Mouse (Mus musculus) erythroblast, embryonic 14.5 days (primary cell): ENCODE results near the gene Cep170b.

ENCODE experiments used
- GATA1 ChIP-seq: IDR thresholded peaks from 2 replicates; pipeline ENCODE4 v1.6.1; 2012; ENCODE audit warnings: low read length, inconsistent platforms, mixed read lengths
- TAL1 ChIP-seq: IDR thresholded peaks from 3 replicates; pipeline ENCODE4 v1.6.1; 2012; ENCODE audit warnings: low read length, inconsistent platforms, mixed read lengths

DNA sequence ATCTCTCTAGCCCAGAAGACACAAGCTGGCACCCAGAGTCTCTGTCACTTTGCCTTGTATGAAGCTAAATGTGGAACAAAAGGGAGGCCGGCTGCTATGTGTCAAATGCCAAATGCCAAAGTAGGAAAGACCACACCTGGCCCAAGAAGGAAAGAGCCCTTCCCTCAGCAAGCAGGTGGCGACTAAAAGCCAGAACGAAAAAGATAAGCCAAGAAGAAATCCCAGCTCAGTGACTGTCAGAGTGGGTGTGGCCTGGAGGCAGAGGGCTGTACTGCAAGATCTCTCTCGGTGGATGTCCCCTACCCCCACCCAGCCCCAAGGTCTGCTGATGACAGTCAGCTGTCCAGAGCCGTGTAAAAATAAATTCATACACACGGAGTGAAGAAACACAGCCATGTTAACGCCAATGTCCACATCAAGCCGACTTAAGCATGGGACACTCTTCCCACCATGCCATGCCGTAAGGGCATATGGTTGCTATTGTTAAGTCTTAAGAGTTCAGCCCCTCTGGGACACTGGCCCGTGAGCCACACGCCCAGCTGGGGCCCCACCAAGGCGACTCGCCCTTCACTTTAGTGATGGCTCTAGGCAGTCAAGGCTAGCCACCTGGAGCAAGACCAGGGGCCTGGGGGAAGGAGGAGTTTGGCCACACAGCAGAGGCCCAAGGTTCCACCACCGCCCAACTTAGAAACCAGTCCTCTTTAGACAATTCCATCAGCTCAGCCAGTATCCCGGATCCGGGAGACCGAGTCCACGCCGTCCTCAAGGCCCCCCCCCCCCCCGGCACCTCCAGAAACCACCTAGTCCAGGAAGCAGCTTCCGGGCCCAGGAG is 47.3 kb upstream of the Cep170b start:
- no peak for TF ChIP-seq GATA1
- no peak for TF ChIP-seq TAL1
